Mouse (Mus musculus) embryonic facial prominence, embryonic 15.5 days (tissue): ENCODE results near the gene Gm49388. TPM values are rescaled to one million over a fixed set of nuclear protein-coding genes. Genes with fewer than 3 reads are reported as not detected.

Experiments used
- ATAC-seq: fragments of 200-750 bp; cut with Nextera tagmentation; 2 replicates; pipeline ENCODE4 v1.8.0; 2017; ENCODE audit warnings: low read depth, moderate TSS enrichment; ENCODE audit not compliant: insufficient number of reproducible peaks, low FRiP score, low TSS enrichment
- H3K27ac ChIP-seq: fragments of 300-500 bp; sonication (generic); replicated peaks from 2 replicates; pipeline ENCODE4 v1.5.1; 2015; ENCODE audit warnings: mild to moderate bottlenecking, inconsistent platforms
- H3K27me3 ChIP-seq: fragments of 300-500 bp; sonication (generic); 2 replicates; pipeline ENCODE4 v1.6.1; 2015; ENCODE audit warnings: inconsistent platforms
- H3K36me3 ChIP-seq: fragments of 300-500 bp; sonication (generic); 2 replicates; pipeline ENCODE4 v1.6.1; 2015; ENCODE audit warnings: mild to moderate bottlenecking, inconsistent platforms
- H3K4me1 ChIP-seq: fragments of 300-500 bp; sonication (generic); 2 replicates; pipeline ENCODE4 v1.6.1; 2015; ENCODE audit warnings: inconsistent platforms
- H3K4me2 ChIP-seq: fragments of 300-500 bp; sonication (generic); replicated peaks from 2 replicates; pipeline ENCODE4 v1.6.1; 2015; ENCODE audit warnings: mild to moderate bottlenecking, inconsistent platforms
- H3K4me3 ChIP-seq: fragments of 300-500 bp; sonication (generic); replicated peaks from 2 replicates; pipeline ENCODE4 v1.5.1; 2015; ENCODE audit warnings: mild to moderate bottlenecking, inconsistent platforms
- H3K9ac ChIP-seq: fragments of 300-500 bp; sonication (generic); 2 replicates; pipeline ENCODE4 v1.6.1; 2015; ENCODE audit warnings: inconsistent platforms
- H3K9me3 ChIP-seq: fragments of 300-500 bp; sonication (generic); replicated peaks from 2 replicates; pipeline ENCODE4 v1.6.1; 2016; ENCODE audit warnings: inconsistent platforms
- WGBS: fragments of 180-500 bp; shearing (Covaris S2); methylation state at CpG from one replicate; pipeline ENCODE4 v1.1.7; 2015; 5-methylcytosine and 5-hydroxymethylcytosine counted together
- polyA plus RNA-seq: library from polyadenylated mRNA; unstranded; fragments of >200 nt; fragmentation: Nextera tagmentation; extraction: Ambion mirVana; gene quantifications from 2 replicates; pipeline ENCODE4 v1.2.1, GENCODE M21; 2015

Gene Gm49388
- polyA plus RNA-seq, 1 experiment from 2014 or later = not detected

- no peak overlapping the region for H3K4me2 ChIP-seq
- peaks cover 31% of the 10 kb centered on the region for H3K36me3 ChIP-seq
- H3K4me1 ChIP-seq = no peaks in the 10 kb centered on the region
- H3K27me3 ChIP-seq = no peaks in the 10 kb centered on the region
- H3K27ac ChIP-seq = peak overlapping the region; percentile 58
- 68% methylated on average over 6 of the region's 6 CpGs for WGBS
- no peak overlapping the region for H3K9ac ChIP-seq
- H3K4me3 ChIP-seq = no peak overlapping the region
- H3K9me3 ChIP-seq = no peaks in the 10 kb centered on the region
- no peak for ATAC-seq
These were observed 64.8 kb downstream of the Gm49388 start for GRCm38 (mm10) chr7:127849973-127850875.

GRCm38 (mm10) chr7:127850906-127851305 is 65.5 kb downstream of the Gm49388 start:
- Histone ChIP-seq H3K27me3 (no peaks in the 10 kb centered on the region), H3K4me3 (no peak overlapping the region), H3K36me3 (peaks cover 25% of the 10 kb centered on the region), H3K9me3 (no peaks in the 10 kb centered on the region), H3K4me2 (no peak overlapping the region), H3K9ac (no peak overlapping the region), H3K27ac (0 out of 2 replicates have a peak overlapping the region, but pooled peaks have one; percentile 58), H3K4me1 (no peaks in the 10 kb centered on the region)
- WGBS = 60% methylated on average over 5 of the region's 5 CpGs
- ATAC-seq = no peak

Other genes starting within 250 kb of the Gm49388 start
- gene Tmem265, start 224.2 kb upstream of the Gm49388 start, polyA plus RNA-seq = 6.5 and 12.8 TPM in 2 replicates
- 40.0 TPM in 2 replicates for gene Phkg2, start 212.3 kb upstream of the Gm49388 start, polyA plus RNA-seq
- gene Ccdc189, start 197.0 kb upstream of the Gm49388 start, polyA plus RNA-seq = 19.2 and 29.0 TPM in 2 replicates
- 47.5 and 51.5 TPM in 2 replicates for gene Rnf40, start 196.8 kb upstream of the Gm49388 start, polyA plus RNA-seq
- 11.4 and 11.9 TPM in 2 replicates for gene Zfp629, start 169.8 kb upstream of the Gm49388 start, polyA plus RNA-seq
- 93.4 and 99.8 TPM in 2 replicates for gene Bcl7c, start 76.7 kb upstream of the Gm49388 start, polyA plus RNA-seq
- gene Ctf1, start 72.9 kb upstream of the Gm49388 start, polyA plus RNA-seq = 25.9 and 29.8 TPM in 2 replicates
- 1.1 and 1.3 TPM in 2 replicates for gene Ctf2, start 53.4 kb upstream of the Gm49388 start, polyA plus RNA-seq
- gene Fbxl19, start 41.1 kb upstream of the Gm49388 start, polyA plus RNA-seq = 5.2 and 5.7 TPM in 2 replicates
- gene Orai3, start 15.8 kb upstream of the Gm49388 start, polyA plus RNA-seq = 27.6 and 28.1 TPM in 2 replicates
- 26.3 and 27.0 TPM in 2 replicates for gene Setd1a, start 8.9 kb upstream of the Gm49388 start, polyA plus RNA-seq
- gene Hsd3b7, start 15.0 kb downstream of the Gm49388 start, polyA plus RNA-seq = 24.8 and 25.2 TPM in 2 replicates
- 58.9 and 69.6 TPM in 2 replicates for gene Stx4a, start 38.7 kb downstream of the Gm49388 start, polyA plus RNA-seq
- gene Stx1b, start 38.9 kb downstream of the Gm49388 start, polyA plus RNA-seq = 4.3 and 6.9 TPM in 2 replicates
- 9.7 and 10.9 TPM in 2 replicates for gene Zfp646, start 90.6 kb downstream of the Gm49388 start, polyA plus RNA-seq
- 17.7 and 18.1 TPM in 2 replicates for gene Zfp668, start 91.2 kb downstream of the Gm49388 start, polyA plus RNA-seq
- gene Prss53, start 105.4 kb downstream of the Gm49388 start, polyA plus RNA-seq = 2.4 and 4.6 TPM in 2 replicates
- not detected in 2 replicates for gene Gm21974, start 109.8 kb downstream of the Gm49388 start, polyA plus RNA-seq
- 234 and 262 TPM in 2 replicates for gene Vkorc1, start 110.0 kb downstream of the Gm49388 start, polyA plus RNA-seq
- gene Bckdk, start 118.5 kb downstream of the Gm49388 start, polyA plus RNA-seq = 108 and 112 TPM in 2 replicates
- 39.8 and 40.2 TPM in 2 replicates for gene Kat8, start 126.9 kb downstream of the Gm49388 start, polyA plus RNA-seq
- 15.8 and 17.2 TPM in 2 replicates for gene Prss8, start 144.5 kb downstream of the Gm49388 start, polyA plus RNA-seq
- gene Prss36, start 161.1 kb downstream of the Gm49388 start, polyA plus RNA-seq = 12.1 and 12.2 TPM in 2 replicates
- 394 and 418 TPM in 2 replicates for gene Fus, start 181.8 kb downstream of the Gm49388 start, polyA plus RNA-seq
- gene Pycard, start 208.3 kb downstream of the Gm49388 start, polyA plus RNA-seq = 102 and 112 TPM in 2 replicates
- gene Trim72, start 218.3 kb downstream of the Gm49388 start, polyA plus RNA-seq = 3.6 and 5.2 TPM in 2 replicates